Mouse (Mus musculus) limb, embryonic 11.5 days (tissue): ENCODE measurements around the gene Peli1. TPM values are rescaled to one million over a fixed set of nuclear protein-coding genes. Genes with fewer than 3 reads are reported as not detected.

Experiments used
- ATAC-seq: fragments of 200-750 bp; cut with Nextera tagmentation; 2 replicates; pipeline ENCODE4 v1.8.0; 2017; ENCODE audit warnings: low read depth; ENCODE audit not compliant: insufficient number of reproducible peaks, low FRiP score, low TSS enrichment
- DNase-seq: peaks from one replicate; pipeline ENCODE4 v3.0.0-alpha.2; 2015; ENCODE audit warnings: low spot score
- H3K27ac ChIP-seq: fragments of 300-500 bp; sonication (generic); replicated peaks from 2 replicates; pipeline ENCODE4 v1.5.1; 2014; ENCODE audit warnings: low read depth, mild to moderate bottlenecking, low read length
- H3K27me3 ChIP-seq: fragments of 300-500 bp; sonication (generic); 2 replicates; pipeline ENCODE4 v1.6.1; 2014; ENCODE audit warnings: mild to moderate bottlenecking, low read length, mixed read lengths; ENCODE audit not compliant: control insufficient read depth, insufficient read depth
- H3K36me3 ChIP-seq: fragments of 300-500 bp; sonication (generic); 2 replicates; pipeline ENCODE4 v1.6.1; 2014; ENCODE audit warnings: mild to moderate bottlenecking, low read length, moderate library complexity, mixed read lengths; ENCODE audit not compliant: control insufficient read depth, insufficient read depth
- H3K4me1 ChIP-seq: fragments of 300-500 bp; sonication (generic); 2 replicates; pipeline ENCODE4 v1.6.1; 2014; ENCODE audit warnings: low read length, mixed read lengths; ENCODE audit not compliant: control insufficient read depth, insufficient read depth
- H3K4me2 ChIP-seq: fragments of 300-500 bp; sonication (generic); 2 replicates; pipeline ENCODE4 v1.6.1; 2014; ENCODE audit warnings: low read depth, mild to moderate bottlenecking, moderate library complexity; ENCODE audit not compliant: severe bottlenecking
- H3K4me3 ChIP-seq: fragments of 300-500 bp; sonication (generic); 2 replicates; pipeline ENCODE4 v1.5.1; 2014; ENCODE audit warnings: low read depth, low read length
- H3K9ac ChIP-seq: fragments of 300-500 bp; sonication (generic); 2 replicates; pipeline ENCODE4 v1.6.1; 2014; ENCODE audit warnings: mild to moderate bottlenecking, low read length
- H3K9me3 ChIP-seq: fragments of 300-500 bp; sonication (generic); 2 replicates; pipeline ENCODE4 v1.6.1; 2016; ENCODE audit warnings: low read length; ENCODE audit not compliant: control insufficient read depth
- WGBS: fragments of 180-500 bp; shearing (Covaris S2); extraction: QIAGEN DNeasy Blood & Tissue Kit; methylation state at CpG from one replicate; pipeline ENCODE4 v1.1.7; 2014; 5-methylcytosine and 5-hydroxymethylcytosine counted together
- polyA plus RNA-seq: library from polyadenylated mRNA; unstranded; fragments of >200 nt; fragmentation: Nextera tagmentation; extraction: Ambion mirVana; gene quantifications from 2 replicates; pipeline ENCODE4 v1.2.1, GENCODE M21; 2014

The Peli1 gene
- polyA plus RNA-seq, 1 experiment from 2014 or later = 75.6 TPM

DNA sequence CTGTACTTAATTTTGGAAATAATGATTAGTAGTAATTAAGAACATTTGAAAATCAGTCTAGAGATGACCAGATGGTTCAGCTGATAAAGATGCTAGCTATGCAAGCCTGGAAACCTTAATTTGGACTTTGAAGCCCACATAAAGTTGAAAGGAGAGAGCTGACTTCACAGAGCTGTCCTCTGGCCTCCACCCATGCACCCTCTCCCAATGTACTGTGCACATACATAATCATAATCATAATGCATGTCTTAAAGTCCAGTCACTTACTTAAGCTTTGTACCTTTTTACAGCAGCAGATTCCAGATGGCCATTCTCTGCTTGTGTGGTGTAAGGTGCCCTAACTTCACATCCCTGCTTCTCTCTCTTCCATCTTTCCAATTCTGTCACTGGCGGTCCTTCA, 9.6 kb downstream of the Peli1 start:
- Histone ChIP-seq H3K4me1 (no peaks in the 10 kb centered on the region), H3K27ac (no peak overlapping the region), H3K9me3 (no peaks in the 10 kb centered on the region), H3K4me3 (no peak overlapping the region), H3K4me2 (no peak overlapping the region), H3K27me3 (no peaks in the 10 kb centered on the region), H3K9ac (no peak overlapping the region), H3K36me3 (no peaks in the 10 kb centered on the region; the same call in 1 of the 2 replicates)
- ATAC-seq (no peak), DNase-seq (no peak)
- WGBS = 97% methylated on average over 1 of the region's 1 CpGs

GRCm38 (mm10) chr11:21101286-21101685, 10.2 kb downstream of the Peli1 start:
- WGBS = 90% methylated on average over 4 of the region's 4 CpGs
- no peak overlapping the region for H3K27ac ChIP-seq
- no peak for DNase-seq
- no peaks in the 10 kb centered on the region for H3K27me3 ChIP-seq
- H3K9ac ChIP-seq = no peak overlapping the region
- no peaks in the 10 kb centered on the region; the same call in 1 of the 2 replicates for H3K36me3 ChIP-seq
- H3K9me3 ChIP-seq = no peaks in the 10 kb centered on the region
- no peak overlapping the region for H3K4me2 ChIP-seq
- no peak overlapping the region for H3K4me3 ChIP-seq
- ATAC-seq = no peak
- no peaks in the 10 kb centered on the region for H3K4me1 ChIP-seq

DNA sequence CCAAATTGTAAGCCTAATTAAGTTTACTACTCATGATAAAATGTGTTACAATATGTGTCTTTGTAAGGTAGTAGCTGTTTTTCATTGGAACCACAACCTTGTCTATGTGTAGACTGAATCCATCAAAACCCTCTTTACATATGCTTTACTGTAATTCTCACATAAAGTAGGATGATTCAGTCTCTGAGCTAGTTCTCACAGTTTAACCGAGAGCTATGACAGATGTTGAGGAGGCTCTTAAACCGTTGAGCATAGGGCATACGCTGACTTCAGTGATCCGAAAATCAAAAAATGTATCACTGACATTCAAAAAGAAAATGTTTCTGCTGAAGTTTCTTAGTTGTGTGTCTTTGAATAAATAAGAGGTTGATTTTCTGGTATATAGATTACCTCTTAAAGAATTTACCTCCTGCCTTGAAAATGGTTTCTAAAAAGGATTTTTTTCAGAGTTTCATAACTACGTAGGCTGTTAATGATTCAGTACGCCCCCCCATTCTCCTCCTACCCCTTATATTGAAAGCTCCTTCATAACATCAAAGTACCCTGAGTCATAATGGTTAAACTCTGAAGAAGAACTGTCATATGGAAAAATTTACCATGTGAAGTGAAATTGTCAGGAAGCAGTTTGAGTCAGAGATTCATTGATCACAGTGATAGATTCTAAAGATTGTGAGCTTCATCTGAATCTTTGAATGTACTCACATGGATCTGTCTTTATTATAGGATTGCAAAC, 11.3 kb downstream of the Peli1 start:
- Histone ChIP-seq H3K9ac (no peak overlapping the region), H3K36me3 (peaks cover 4% of the 10 kb centered on the region; the same call in 1 of the 2 replicates), H3K27me3 (no peaks in the 10 kb centered on the region), H3K4me2 (no peak overlapping the region), H3K9me3 (no peaks in the 10 kb centered on the region), H3K27ac (no peak overlapping the region), H3K4me1 (no peaks in the 10 kb centered on the region), H3K4me3 (no peak overlapping the region)
- 92% methylated on average over 6 of the region's 6 CpGs for WGBS
- no peak for ATAC-seq
- no peak for DNase-seq

- Histone ChIP-seq H3K4me2 (no peak overlapping the region), H3K4me3 (no peak overlapping the region), H3K27me3 (no peaks in the 10 kb centered on the region), H3K9ac (no peak overlapping the region), H3K9me3 (no peaks in the 10 kb centered on the region), H3K4me1 (no peaks in the 10 kb centered on the region), H3K36me3 (peaks cover 4% of the 10 kb centered on the region; the same call in 1 of the 2 replicates), H3K27ac (no peak overlapping the region)
- no peak for ATAC-seq
- 78% methylated on average over 2 of the region's 2 CpGs for WGBS
- no peak for DNase-seq
Measured at GRCm38 (mm10) chr11:21103186-21103585, 12.1 kb downstream of the Peli1 start.

DNA sequence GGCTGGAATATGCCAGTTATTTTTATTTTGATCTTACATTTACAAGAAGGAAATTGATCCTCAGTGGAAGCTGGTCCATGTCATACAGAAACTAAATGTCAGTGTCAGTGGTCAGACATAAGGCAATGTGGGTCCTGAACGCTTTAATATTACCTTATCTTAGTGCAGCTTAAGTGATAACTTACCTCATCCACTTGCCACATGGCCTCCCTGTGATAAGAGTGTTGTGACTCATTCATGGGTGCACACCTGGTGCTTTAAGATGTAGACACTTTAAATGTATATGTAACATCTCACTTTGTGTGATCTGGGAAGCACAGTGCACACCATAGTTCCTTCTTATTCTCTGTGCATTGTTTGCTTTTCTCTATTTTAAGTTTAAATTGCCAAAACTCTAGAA, 14.3 kb downstream of the Peli1 start:
- no peak for DNase-seq
- 93% methylated on average over 1 of the region's 1 CpGs for WGBS
- Histone ChIP-seq H3K4me3 (no peak overlapping the region), H3K4me2 (no peak overlapping the region), H3K9me3 (no peaks in the 10 kb centered on the region), H3K4me1 (no peaks in the 10 kb centered on the region), H3K27me3 (no peaks in the 10 kb centered on the region), H3K36me3 (peaks cover 4% of the 10 kb centered on the region; the same call in 1 of the 2 replicates), H3K27ac (no peak overlapping the region), H3K9ac (no peak overlapping the region)
- ATAC-seq = no peak

DNA sequence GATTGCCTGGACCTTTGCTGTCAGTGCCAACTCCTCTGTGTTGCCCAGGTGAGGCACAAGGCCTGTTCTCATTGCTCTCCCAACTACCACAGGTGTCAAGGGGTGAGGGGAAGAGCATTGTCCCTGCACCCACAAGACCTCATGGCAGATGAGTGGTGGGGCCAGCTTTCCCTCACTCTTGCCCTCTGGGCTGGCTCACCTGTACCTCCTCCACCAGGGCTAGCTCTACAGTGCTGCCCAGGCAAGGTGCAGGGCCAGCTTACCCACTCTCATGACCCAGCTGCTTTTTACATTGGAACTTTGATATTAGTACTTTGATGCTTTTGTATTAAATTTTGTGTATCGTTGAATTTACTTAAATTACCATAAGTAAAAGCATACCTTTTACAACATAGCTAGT, 16.0 kb downstream of the Peli1 start:
- no peak overlapping the region for H3K9ac ChIP-seq
- H3K27ac ChIP-seq = no peak overlapping the region
- 93% methylated on average over 1 of the region's 1 CpGs for WGBS
- H3K9me3 ChIP-seq = no peaks in the 10 kb centered on the region
- no peak for ATAC-seq
- H3K4me2 ChIP-seq = no peak overlapping the region
- H3K36me3 ChIP-seq = peaks cover 4% of the 10 kb centered on the region; the same call in 1 of the 2 replicates
- DNase-seq = no peak
- no peak overlapping the region for H3K4me3 ChIP-seq
- no peaks in the 10 kb centered on the region for H3K4me1 ChIP-seq
- H3K27me3 ChIP-seq = no peaks in the 10 kb centered on the region

DNA sequence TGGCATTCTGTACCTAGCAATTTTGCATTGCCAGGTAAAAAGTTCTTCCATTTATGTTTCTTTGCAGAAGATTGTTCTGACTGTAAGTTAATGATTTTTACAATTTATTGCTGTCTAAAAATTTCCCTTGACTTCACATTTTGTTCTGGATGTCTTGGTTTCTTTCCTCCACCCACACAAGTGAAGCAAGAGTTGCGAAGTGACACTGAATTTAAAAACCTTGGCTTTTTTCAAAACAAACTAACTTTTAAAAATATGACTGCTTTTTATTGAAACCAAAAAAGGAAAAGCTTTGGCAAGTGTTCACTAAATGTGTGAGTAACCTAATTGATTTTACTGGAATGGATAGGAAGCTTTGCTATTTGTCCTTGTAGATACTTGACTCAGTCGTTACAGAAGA, 18.2 kb downstream of the Peli1 start:
- ATAC-seq (no peak), DNase-seq (no peak)
- Histone ChIP-seq H3K9ac (no peak overlapping the region), H3K4me3 (no peak overlapping the region), H3K36me3 (peaks cover 4% of the 10 kb centered on the region; the same call in 1 of the 2 replicates), H3K4me2 (no peak overlapping the region), H3K27ac (no peak overlapping the region), H3K4me1 (no peaks in the 10 kb centered on the region), H3K27me3 (no peaks in the 10 kb centered on the region), H3K9me3 (no peaks in the 10 kb centered on the region)
- WGBS = 88% methylated on average over 2 of the region's 2 CpGs

DNA sequence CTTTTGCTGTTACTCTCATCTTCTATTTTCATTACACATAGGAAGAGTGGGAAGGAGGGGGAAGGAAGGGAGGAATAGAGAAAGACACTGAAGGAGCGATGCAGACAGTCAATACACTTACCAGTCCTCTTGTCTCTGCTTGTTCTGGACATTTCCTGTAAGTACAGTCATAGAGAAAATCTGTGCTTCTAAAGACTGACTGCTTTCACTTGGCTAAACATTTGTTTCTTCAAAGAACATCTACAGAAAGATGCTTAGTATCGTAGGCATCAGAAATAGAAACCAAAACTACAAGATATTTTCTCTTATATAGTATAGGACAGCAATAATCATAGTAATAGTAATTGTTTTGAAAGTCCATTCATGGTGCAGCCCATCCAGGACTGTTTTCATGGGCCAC, 23.4 kb downstream of the Peli1 start:
- Histone ChIP-seq H3K27me3 (no peaks in the 10 kb centered on the region), H3K9me3 (no peaks in the 10 kb centered on the region), H3K4me1 (no peaks in the 10 kb centered on the region), H3K4me2 (no peak overlapping the region), H3K4me3 (no peak overlapping the region), H3K27ac (no peak overlapping the region), H3K9ac (no peak overlapping the region), H3K36me3 (no peaks in the 10 kb centered on the region)
- 95% methylated on average over 2 of the region's 2 CpGs for WGBS
- DNase-seq (no peak), ATAC-seq (no peak)

GRCm38 (mm10) chr11:21115804-21116203, 24.7 kb downstream of the Peli1 start:
- DNase-seq = no peak
- no peak overlapping the region for H3K4me3 ChIP-seq
- no peaks in the 10 kb centered on the region for H3K36me3 ChIP-seq
- no peak for ATAC-seq
- H3K4me2 ChIP-seq = no peak overlapping the region
- H3K9me3 ChIP-seq = no peaks in the 10 kb centered on the region
- no peaks in the 10 kb centered on the region for H3K27me3 ChIP-seq
- H3K4me1 ChIP-seq = no peaks in the 10 kb centered on the region
- no peak overlapping the region for H3K9ac ChIP-seq
- H3K27ac ChIP-seq = no peak overlapping the region
